Mouse (Mus musculus): ENCODE measurements around the gene Mettl26. TPM values are rescaled to one million over a fixed set of nuclear protein-coding genes. Genes with fewer than 3 reads are reported as not detected.

Gene Mettl26
- polyA plus RNA-seq, 1 experiment: 196 TPM

DNA sequence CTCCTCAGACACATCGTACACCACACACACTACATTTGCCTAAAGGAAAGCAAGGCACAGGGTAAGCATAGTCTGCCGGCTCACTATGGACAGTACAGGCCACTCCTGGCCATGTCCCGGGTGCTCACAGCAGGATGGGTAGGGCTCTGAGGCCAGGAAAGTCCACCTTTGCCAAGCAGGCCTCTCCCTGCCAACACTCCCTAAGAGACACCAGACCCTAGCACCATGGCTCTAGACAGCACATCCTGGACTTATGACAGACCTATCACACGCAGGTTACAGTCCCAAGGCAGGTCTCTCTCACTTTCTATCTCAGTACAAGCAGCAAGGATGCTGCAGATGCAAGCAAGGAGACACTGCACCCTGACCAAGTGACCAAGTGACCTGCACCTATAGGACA lies 31.8 kb upstream of the Mettl26 start:
- Histone ChIP-seq H3K4me1 (ENCODE audit: control insufficient read depth, insufficient read depth, insufficient read length, low read length) (peaks cover 14% of the 10 kb centered on the region), H3K36me3 (ENCODE audit: control insufficient read depth, insufficient read depth, low read length) (peaks cover 35% of the 10 kb centered on the region), H3K4me3 (ENCODE audit: low read depth, low read length) (peak overlapping the region; percentile 92; the same call in 1 of the 2 replicates), H3K27me3 (ENCODE audit: control insufficient read depth, insufficient read depth, low read length) (no peaks in the 10 kb centered on the region), H3K27ac (ENCODE audit: insufficient read depth, low read depth, low read length) (no peak overlapping the region; the same call in 1 of the 2 replicates)
- TF ChIP-seq CTCF (IDR thresholded peaks at IDR 0.05; ENCODE audit: extremely low read depth, insufficient read length, insufficient replicate concordance, low read depth, low read length): no peak
- TF ChIP-seq POLR2A (IDR thresholded peaks at IDR 0.05; ENCODE audit: low read depth, low read length): no peak
- 68% methylated on average over 4 of the region's 4 CpGs for WGBS

DNA sequence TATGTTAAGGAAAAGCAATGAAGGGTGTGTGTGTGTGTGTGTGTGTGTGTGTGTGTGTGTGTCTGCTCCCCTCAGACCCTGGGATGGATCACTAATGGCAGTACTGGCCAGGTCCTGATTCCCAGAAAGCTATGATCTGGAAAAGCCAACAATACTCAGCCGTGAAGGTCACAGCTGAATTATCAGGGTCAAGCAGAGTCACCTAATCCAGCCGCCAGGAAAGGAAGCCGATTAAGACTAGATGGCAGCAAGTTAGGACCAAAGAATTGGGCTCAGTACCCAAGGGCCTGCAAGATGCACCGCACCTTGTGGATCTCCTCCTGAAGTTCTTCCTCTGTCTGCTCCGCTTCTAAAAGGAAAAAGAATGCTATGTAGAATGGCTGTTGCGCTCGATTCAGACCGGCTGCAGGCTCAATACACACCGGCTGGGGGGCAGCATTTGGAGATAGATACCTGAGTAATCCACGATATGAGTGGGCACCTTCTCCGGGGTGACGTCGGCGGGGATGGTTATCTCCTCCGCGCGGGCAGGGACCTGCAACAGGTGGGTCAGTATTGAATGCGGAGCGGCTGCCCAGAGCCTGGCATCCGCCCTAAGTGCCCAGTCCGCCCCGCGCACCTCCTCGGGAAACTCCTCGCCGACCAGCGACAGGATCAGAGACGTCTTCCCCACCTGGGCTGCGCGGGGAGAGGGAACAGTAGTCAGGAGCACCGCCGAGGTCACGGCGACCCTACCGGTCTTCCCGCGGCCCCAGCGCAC lies 31.1 kb upstream of the Mettl26 start:
- Histone ChIP-seq H3K36me3 (ENCODE audit: control insufficient read depth, insufficient read depth, low read length) (peaks cover 30% of the 10 kb centered on the region), H3K27me3 (ENCODE audit: control insufficient read depth, insufficient read depth, low read length) (no peaks in the 10 kb centered on the region), H3K4me1 (ENCODE audit: control insufficient read depth, insufficient read depth, insufficient read length, low read length) (peaks cover 14% of the 10 kb centered on the region), H3K27ac (ENCODE audit: insufficient read depth, low read depth, low read length) (peak overlapping the region; percentile 52), H3K4me3 (ENCODE audit: low read depth, low read length) (peak overlapping the region; percentile 92)
- TF ChIP-seq POLR2A (IDR thresholded peaks at IDR 0.05; ENCODE audit: low read depth, low read length): no peak
- TF ChIP-seq CTCF (IDR thresholded peaks at IDR 0.05; ENCODE audit: extremely low read depth, insufficient read length, insufficient replicate concordance, low read depth, low read length): no peak
- under 1% methylated on average over 38 of the region's 38 CpGs for WGBS

- H3K4me3 ChIP-seq (ENCODE audit: low read depth, low read length): peak within 1 kb of the TSS; percentile 92
- TF ChIP-seq POLR2A (IDR thresholded peaks at IDR 0.05; ENCODE audit: low read depth, low read length) (peak; percentile 93), CTCF (IDR thresholded peaks at IDR 0.05; ENCODE audit: extremely low read depth, insufficient read length, insufficient replicate concordance, low read depth, low read length) (peak; percentile 52; the same call in 1 of the 2 replicates)
- WGBS: 1% methylated on average over 21 of the region's 21 CpGs
- H3K27me3 ChIP-seq (ENCODE audit: control insufficient read depth, insufficient read depth, low read length): no peaks in the 10 kb centered on the region
- peaks cover 10% of the 10 kb centered on the region for H3K4me1 ChIP-seq (ENCODE audit: control insufficient read depth, insufficient read depth, insufficient read length, low read length)
- H3K27ac ChIP-seq (ENCODE audit: insufficient read depth, low read depth, low read length): peak within 1 kb of the TSS; percentile 52
- peaks cover 25% of the 10 kb centered on the region for H3K36me3 ChIP-seq (ENCODE audit: control insufficient read depth, insufficient read depth, low read length)
Measured at GRCm38 (mm10) chr17:25844396-25844901, 30.4 kb upstream of the Mettl26 start, which contains the start of gene Rhot2. TSS of gene Rhot2 (minus strand) at chr17:25844851.

DNA sequence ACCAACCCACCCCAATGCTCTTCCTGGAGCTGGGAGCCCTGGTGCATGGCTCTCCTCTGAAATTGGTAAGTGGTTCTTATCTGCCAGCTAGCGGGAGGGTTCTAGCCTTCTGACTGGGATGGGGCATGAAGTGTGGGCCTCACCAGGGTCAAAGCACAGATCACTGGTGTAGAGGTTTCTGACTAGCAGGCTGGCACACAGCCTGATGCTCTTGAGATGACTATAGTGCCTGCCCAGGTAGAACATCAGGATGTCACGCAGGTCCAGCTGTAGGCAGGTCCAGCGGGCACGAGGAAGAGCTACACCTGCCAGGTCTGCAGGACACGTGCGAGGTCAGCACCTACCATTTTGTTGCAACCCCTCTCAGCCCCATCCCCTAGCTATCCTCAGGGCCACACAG lies 14.6 kb upstream of the Mettl26 start:
- Histone ChIP-seq H3K36me3 (ENCODE audit: control insufficient read depth, insufficient read depth, low read length) (no peaks in the 10 kb centered on the region), H3K4me1 (ENCODE audit: control insufficient read depth, insufficient read depth, insufficient read length, low read length) (peaks cover 28% of the 10 kb centered on the region), H3K27ac (ENCODE audit: insufficient read depth, low read depth, low read length) (no peak overlapping the region), H3K4me3 (ENCODE audit: low read depth, low read length) (no peak overlapping the region), H3K27me3 (ENCODE audit: control insufficient read depth, insufficient read depth, low read length) (no peaks in the 10 kb centered on the region)
- TF ChIP-seq POLR2A (IDR thresholded peaks at IDR 0.05; ENCODE audit: low read depth, low read length) (no peak), CTCF (IDR thresholded peaks at IDR 0.05; ENCODE audit: extremely low read depth, insufficient read length, insufficient replicate concordance, low read depth, low read length) (no peak)
- 91% methylated on average over 6 of the region's 6 CpGs for WGBS

- TF ChIP-seq POLR2A (IDR thresholded peaks at IDR 0.05; ENCODE audit: low read depth, low read length): no peak
- no peak for TF ChIP-seq CTCF (IDR thresholded peaks at IDR 0.05; ENCODE audit: extremely low read depth, insufficient read length, insufficient replicate concordance, low read depth, low read length)
- Histone ChIP-seq H3K27ac (ENCODE audit: insufficient read depth, low read depth, low read length) (peak within 1 kb of the TSS; percentile 46), H3K4me3 (ENCODE audit: low read depth, low read length) (peak within 1 kb of the TSS; percentile 81), H3K4me1 (ENCODE audit: control insufficient read depth, insufficient read depth, insufficient read length, low read length) (peaks cover 35% of the 10 kb centered on the region), H3K36me3 (ENCODE audit: control insufficient read depth, insufficient read depth, low read length) (no peaks in the 10 kb centered on the region), H3K27me3 (ENCODE audit: control insufficient read depth, insufficient read depth, low read length) (no peaks in the 10 kb centered on the region)
- WGBS: 2% methylated on average over 65 of the region's 65 CpGs
Measured at GRCm38 (mm10) chr17:25860832-25861703, 13.8 kb upstream of the Mettl26 start, which contains the start of gene Wdr90. TSS of gene Wdr90 (minus strand) at chr17:25861501.

DNA sequence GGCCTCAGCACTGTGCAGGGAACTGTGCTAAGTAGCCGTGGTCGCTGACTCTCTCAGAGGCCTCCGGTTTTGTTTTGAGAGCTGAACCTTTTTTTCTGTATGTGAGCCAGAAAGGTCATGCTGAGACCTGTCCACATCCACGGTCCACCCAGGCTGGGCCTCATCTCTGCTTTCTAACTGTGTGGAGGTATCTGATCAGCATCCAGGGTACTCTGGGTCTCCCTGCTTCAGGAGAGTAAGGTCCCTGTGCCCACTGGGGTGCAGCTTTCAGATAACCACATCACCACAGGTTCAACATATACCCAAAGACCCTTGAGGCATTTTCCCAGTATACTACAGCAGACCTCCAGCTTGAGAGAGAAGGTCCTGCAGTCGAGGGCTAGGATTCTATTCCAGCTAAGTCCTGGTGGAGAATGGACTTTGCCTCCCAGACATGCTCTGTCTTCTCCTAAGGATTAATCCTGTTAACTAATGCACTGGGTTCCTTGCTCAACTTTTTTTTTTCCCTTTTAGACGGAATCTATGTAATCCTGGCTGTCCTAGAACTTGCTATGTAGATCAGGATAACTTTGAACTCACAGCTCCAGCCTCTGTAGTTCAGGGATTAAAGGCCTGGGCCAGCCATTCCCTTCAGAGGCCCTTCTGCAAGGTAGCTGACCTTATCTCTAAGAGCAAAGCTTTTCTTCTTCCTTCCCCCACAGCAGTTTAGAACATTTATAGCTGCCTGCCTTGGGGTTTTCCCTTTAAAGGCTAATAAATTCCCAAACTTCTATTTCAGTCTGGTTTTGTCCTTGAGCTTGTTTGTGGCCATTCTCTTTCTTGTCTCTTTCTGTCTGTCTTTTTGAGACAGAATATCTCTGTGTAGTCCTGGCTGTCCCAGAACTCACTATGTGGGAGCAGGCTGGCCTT lies 12.9 kb upstream of the Mettl26 start:
- Histone ChIP-seq H3K4me3 (ENCODE audit: low read depth, low read length) (peak overlapping the region; percentile 81), H3K27ac (ENCODE audit: insufficient read depth, low read depth, low read length) (peak overlapping the region; percentile 46), H3K27me3 (ENCODE audit: control insufficient read depth, insufficient read depth, low read length) (no peaks in the 10 kb centered on the region), H3K4me1 (ENCODE audit: control insufficient read depth, insufficient read depth, insufficient read length, low read length) (peaks cover 35% of the 10 kb centered on the region), H3K36me3 (ENCODE audit: control insufficient read depth, insufficient read depth, low read length) (no peaks in the 10 kb centered on the region)
- WGBS: 4% methylated on average over 6 of the region's 6 CpGs
- TF ChIP-seq POLR2A (IDR thresholded peaks at IDR 0.05; ENCODE audit: low read depth, low read length) (0 out of 2 replicates have a peak, but pooled peaks have one; percentile 39), CTCF (IDR thresholded peaks at IDR 0.05; ENCODE audit: extremely low read depth, insufficient read length, insufficient replicate concordance, low read depth, low read length) (no peak)

Data from small intestine, adult 2 months (tissue).